Mouse (Mus musculus) hindbrain, embryonic 12.5 days (tissue): ENCODE results near the gene Ndufb10. TPM values are rescaled to one million over a fixed set of nuclear protein-coding genes. Genes with fewer than 3 reads are reported as not detected.

ENCODE experiments used
- ATAC-seq: fragments of 200-750 bp; cut with Nextera tagmentation; 2 replicates; pipeline ENCODE4 v1.8.0; 2017; ENCODE audit warnings: moderate TSS enrichment; ENCODE audit not compliant: low FRiP score
- H3K27ac ChIP-seq: fragments of 300-500 bp; sonication (generic); 2 replicates; pipeline ENCODE4 v1.5.1; 2016; ENCODE audit warnings: mild to moderate bottlenecking
- H3K27me3 ChIP-seq: fragments of 300-500 bp; sonication (generic); 2 replicates; pipeline ENCODE4 v1.6.1; 2016; ENCODE audit warnings: mild to moderate bottlenecking
- H3K36me3 ChIP-seq: fragments of 300-500 bp; sonication (generic); 2 replicates; pipeline ENCODE4 v1.6.1; 2016; ENCODE audit warnings: mild to moderate bottlenecking
- H3K4me1 ChIP-seq: fragments of 300-500 bp; sonication (generic); 2 replicates; pipeline ENCODE4 v1.6.1; 2016
- H3K4me2 ChIP-seq: fragments of 300-500 bp; sonication (generic); replicated peaks from 2 replicates; pipeline ENCODE4 v1.6.1; 2016; ENCODE audit warnings: mild to moderate bottlenecking
- H3K4me3 ChIP-seq: fragments of 300-500 bp; sonication (generic); 2 replicates; pipeline ENCODE4 v1.5.1; 2016; ENCODE audit warnings: mild to moderate bottlenecking
- H3K9ac ChIP-seq: fragments of 300-500 bp; sonication (generic); 2 replicates; pipeline ENCODE4 v1.6.1; 2016; ENCODE audit warnings: mild to moderate bottlenecking, moderate library complexity
- H3K9me3 ChIP-seq: fragments of 300-500 bp; sonication (generic); replicated peaks from 2 replicates; pipeline ENCODE4 v1.6.1; 2016; ENCODE audit warnings: mild to moderate bottlenecking
- WGBS: fragments of 180-500 bp; shearing (Covaris S2); methylation state at CpG from one replicate; pipeline ENCODE4 v1.1.7; 2016; 5-methylcytosine and 5-hydroxymethylcytosine counted together
- polyA plus RNA-seq: library from polyadenylated mRNA; unstranded; fragments of >200 nt; fragmentation: Nextera tagmentation; extraction: Ambion mirVana; gene quantifications from 2 replicates; pipeline ENCODE4 v1.2.1, GENCODE M21; 2016

Gene Ndufb10
- polyA plus RNA-seq, 1 experiment from 2014 or later, result 214 TPM

- Histone ChIP-seq H3K27ac (peak within 1 kb of the TSS; percentile 88), H3K4me2 (peak within 1 kb of the TSS; percentile 77), H3K4me1 (peaks cover 26% of the 10 kb centered on the region), H3K36me3 (peaks cover 22% of the 10 kb centered on the region), H3K27me3 (peaks cover 10% of the 10 kb centered on the region), H3K4me3 (peak within 1 kb of the TSS; percentile 78), H3K9me3 (no peaks in the 10 kb centered on the region), H3K9ac (peak within 1 kb of the TSS; percentile 90)
- peak; percentile 91 for ATAC-seq
- under 1% methylated on average over 63 of the region's 76 CpGs for WGBS
Observed at GRCm38 (mm10) chr17:24696011-24696697, 28.1 kb downstream of the Ndufb10 start, which contains the start of the genes Gfer and Noxo1. Gene Gfer, minus strand, starts transcription at chr17:24696156. Gene Noxo1, plus strand, starts transcription at chr17:24696234.

- Histone ChIP-seq H3K4me1 (peaks cover 26% of the 10 kb centered on the region), H3K27ac (peak overlapping the region; percentile 88), H3K9me3 (no peaks in the 10 kb centered on the region), H3K4me3 (peak overlapping the region; percentile 78), H3K36me3 (peaks cover 15% of the 10 kb centered on the region), H3K4me2 (peak overlapping the region; percentile 77), H3K27me3 (peaks cover 16% of the 10 kb centered on the region), H3K9ac (peak overlapping the region; percentile 90)
- peak; percentile 48 for ATAC-seq
- 6% methylated on average over 44 of the region's 51 CpGs for WGBS
Observed at GRCm38 (mm10) chr17:24695326-24696010, 28.8 kb downstream of the Ndufb10 start.

- no peak overlapping the region for H3K27ac ChIP-seq
- H3K9me3 ChIP-seq, result no peaks in the 10 kb centered on the region
- H3K27me3 ChIP-seq, result peaks cover 39% of the 10 kb centered on the region
- H3K36me3 ChIP-seq, result peaks cover 5% of the 10 kb centered on the region; the same call in 1 of the 2 replicates
- H3K4me3 ChIP-seq, result no peak overlapping the region
- no peak overlapping the region for H3K4me2 ChIP-seq
- ATAC-seq, result no peak
- WGBS, result 89% methylated on average over 5 of the region's 5 CpGs
- no peak overlapping the region for H3K9ac ChIP-seq
- H3K4me1 ChIP-seq, result peaks cover 33% of the 10 kb centered on the region
Observed at GRCm38 (mm10) chr17:24692385-24692784, 31.9 kb downstream of the Ndufb10 start.

- ATAC-seq, result peak; percentile 57
- peak within 1 kb of the TSS; percentile 81 for H3K27ac ChIP-seq
- H3K4me3 ChIP-seq, result peak within 1 kb of the TSS; percentile 74
- peaks cover 50% of the 10 kb centered on the region for H3K27me3 ChIP-seq
- H3K4me1 ChIP-seq, result peaks cover 25% of the 10 kb centered on the region
- H3K36me3 ChIP-seq, result peaks cover 5% of the 10 kb centered on the region; the same call in 1 of the 2 replicates
- H3K9me3 ChIP-seq, result no peaks in the 10 kb centered on the region
- peak within 1 kb of the TSS; percentile 88 for H3K9ac ChIP-seq
- WGBS, result 1% methylated on average over 44 of the region's 55 CpGs
- H3K4me2 ChIP-seq, result peak within 1 kb of the TSS; percentile 91
Observed at GRCm38 (mm10) chr17:24689251-24690081, 34.8 kb downstream of the Ndufb10 start, which contains the start of gene Syngr3. Gene Syngr3, minus strand, starts transcription at chr17:24689955.

- no peak for ATAC-seq
- Histone ChIP-seq H3K27ac (no peak overlapping the region), H3K9ac (no peak overlapping the region), H3K4me2 (peak overlapping the region; percentile 42), H3K9me3 (no peaks in the 10 kb centered on the region), H3K4me1 (peaks cover 25% of the 10 kb centered on the region), H3K36me3 (peaks cover 5% of the 10 kb centered on the region; the same call in 1 of the 2 replicates), H3K27me3 (peaks cover 50% of the 10 kb centered on the region), H3K4me3 (peak overlapping the region; percentile 23)
- WGBS, result 19% methylated on average over 23 of the region's 23 CpGs
Observed at GRCm38 (mm10) chr17:24687599-24687998, 36.7 kb downstream of the Ndufb10 start.

GRCm38 (mm10) chr17:24687146-24687595 lies 37.1 kb downstream of the Ndufb10 start:
- Histone ChIP-seq H3K36me3 (peaks cover 7% of the 10 kb centered on the region; the same call in 1 of the 2 replicates), H3K4me2 (peak overlapping the region; percentile 42), H3K4me1 (peaks cover 25% of the 10 kb centered on the region), H3K9ac (no peak overlapping the region), H3K27me3 (peaks cover 50% of the 10 kb centered on the region), H3K9me3 (no peaks in the 10 kb centered on the region), H3K27ac (no peak overlapping the region), H3K4me3 (peak overlapping the region; percentile 23)
- 2% methylated on average over 25 of the region's 25 CpGs for WGBS
- ATAC-seq, result no peak

- Histone ChIP-seq H3K4me2 (peak overlapping the region; percentile 30), H3K9ac (no peak overlapping the region), H3K4me1 (peaks cover 25% of the 10 kb centered on the region), H3K4me3 (no peak overlapping the region; the same call in 1 of the 2 replicates), H3K9me3 (no peaks in the 10 kb centered on the region), H3K27ac (no peak overlapping the region), H3K27me3 (peaks cover 50% of the 10 kb centered on the region), H3K36me3 (peaks cover 11% of the 10 kb centered on the region)
- no peak for ATAC-seq
- WGBS, result 32% methylated on average over 16 of the region's 16 CpGs
Observed at GRCm38 (mm10) chr17:24686514-24686913, 37.8 kb downstream of the Ndufb10 start.

GRCm38 (mm10) chr17:24677500-24678080 lies 46.7 kb downstream of the Ndufb10 start:
- no peaks in the 10 kb centered on the region for H3K4me1 ChIP-seq
- no peak overlapping the region for H3K27ac ChIP-seq
- H3K27me3 ChIP-seq, result no peaks in the 10 kb centered on the region
- no peaks in the 10 kb centered on the region for H3K9me3 ChIP-seq
- 91% methylated on average over 24 of the region's 24 CpGs for WGBS
- no peak overlapping the region for H3K9ac ChIP-seq
- H3K36me3 ChIP-seq, result peaks cover 64% of the 10 kb centered on the region
- H3K4me2 ChIP-seq, result no peak overlapping the region
- H3K4me3 ChIP-seq, result no peak overlapping the region
- ATAC-seq, result no peak

GRCm38 (mm10) chr17:24676877-24677276 lies 47.4 kb downstream of the Ndufb10 start:
- no peaks in the 10 kb centered on the region for H3K27me3 ChIP-seq
- WGBS, result 93% methylated on average over 5 of the region's 5 CpGs
- no peak overlapping the region for H3K27ac ChIP-seq
- ATAC-seq, result no peak
- H3K36me3 ChIP-seq, result peaks cover 57% of the 10 kb centered on the region
- no peak overlapping the region for H3K4me2 ChIP-seq
- H3K9ac ChIP-seq, result no peak overlapping the region
- H3K4me1 ChIP-seq, result peaks cover 6% of the 10 kb centered on the region
- H3K4me3 ChIP-seq, result no peak overlapping the region
- H3K9me3 ChIP-seq, result no peaks in the 10 kb centered on the region

- H3K4me1 ChIP-seq, result peaks cover 13% of the 10 kb centered on the region
- no peak overlapping the region for H3K9ac ChIP-seq
- WGBS, result 60% methylated on average over 2 of the region's 2 CpGs
- H3K36me3 ChIP-seq, result peaks cover 50% of the 10 kb centered on the region
- no peak overlapping the region for H3K27ac ChIP-seq
- ATAC-seq, result 0 out of 2 replicates have a peak, but pooled peaks have one; percentile 9
- no peak overlapping the region for H3K4me3 ChIP-seq
- no peak overlapping the region for H3K4me2 ChIP-seq
- H3K9me3 ChIP-seq, result no peaks in the 10 kb centered on the region
- H3K27me3 ChIP-seq, result no peaks in the 10 kb centered on the region
Observed at GRCm38 (mm10) chr17:24676187-24676586, 48.1 kb downstream of the Ndufb10 start.

- 84% methylated on average over 7 of the region's 7 CpGs for WGBS
- ATAC-seq, result no peak
- peaks cover 31% of the 10 kb centered on the region for H3K36me3 ChIP-seq
Observed at GRCm38 (mm10) chr17:24674277-24674676, 50.0 kb downstream of the Ndufb10 start.

More at GRCm38 (mm10) chr17:24674277-24674676, 50.0 kb downstream of the Ndufb10 start:
- no peaks in the 10 kb centered on the region for H3K27me3 ChIP-seq
- H3K4me1 ChIP-seq, result peaks cover 23% of the 10 kb centered on the region
- H3K4me2 ChIP-seq, result no peak overlapping the region
- no peak overlapping the region for H3K27ac ChIP-seq
- H3K9ac ChIP-seq, result 0 out of 2 replicates have a peak overlapping the region, but pooled peaks have one; percentile 4
- no peak overlapping the region for H3K4me3 ChIP-seq
- no peaks in the 10 kb centered on the region for H3K9me3 ChIP-seq
